Mouse (Mus musculus): ENCODE results near the gene Gm44502. TPM values are rescaled to one million over a fixed set of nuclear protein-coding genes. Genes with fewer than 3 reads are reported as not detected.

The Gm44502 gene
- polyA plus RNA-seq, 1 experiment from 2014 or later = not detected

DNA sequence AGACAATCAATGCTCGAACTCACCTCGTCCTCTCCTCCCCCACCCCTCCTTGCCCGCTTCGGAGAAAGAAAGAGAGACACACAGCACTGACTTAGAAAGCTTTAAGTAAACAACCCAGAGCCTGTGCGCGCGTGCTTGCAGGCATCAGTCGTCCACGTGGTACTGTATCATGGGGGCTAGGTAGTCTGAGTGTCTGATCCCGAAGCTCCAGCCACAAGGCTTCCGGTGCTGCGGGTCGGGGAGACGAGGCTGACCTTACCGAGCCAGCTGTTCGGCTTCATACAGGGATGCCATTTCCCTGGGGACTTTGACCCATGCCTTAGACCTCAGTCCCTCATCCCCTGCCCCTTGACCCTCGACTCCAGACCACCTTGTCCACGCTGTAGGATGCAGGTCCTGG lies 52.1 kb downstream of the Gm44502 start:
- no peaks in the 10 kb centered on the region for H3K36me3 ChIP-seq (ENCODE audit: control insufficient read depth, insufficient read depth, low read length)

DNA sequence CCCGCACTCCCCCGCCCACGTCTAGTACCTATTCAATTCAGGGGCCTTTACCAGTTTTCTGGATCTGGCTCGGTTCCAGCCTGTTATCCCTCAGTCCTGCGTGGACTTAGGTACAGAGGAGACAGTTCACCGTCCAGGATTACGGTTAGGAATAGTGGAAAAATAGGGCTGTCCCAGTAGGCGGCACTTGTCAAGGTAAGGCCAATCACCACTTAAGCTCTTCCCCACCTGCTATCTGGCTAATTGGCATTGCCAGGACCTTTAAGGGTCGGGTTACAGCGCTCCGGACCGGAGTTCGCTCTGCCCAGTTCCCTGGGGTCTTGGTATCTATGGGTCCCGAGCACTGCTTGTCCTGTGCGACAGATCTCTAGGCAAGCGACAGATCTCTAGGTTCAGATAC lies 52.5 kb downstream of the Gm44502 start, which contains the start of gene Tymp:
Gene Tymp, minus strand, starts transcription at position 83 of the 400 bp plus-strand sequence.
- H3K9ac ChIP-seq (ENCODE audit: low read length) = no peak within 1 kb of the TSS
- peaks cover 3% of the 10 kb centered on the region for H3K36me3 ChIP-seq (ENCODE audit: control insufficient read depth, insufficient read depth, low read length)
- no peak within 1 kb of the TSS for H3K4me3 ChIP-seq (ENCODE audit: low read depth, low read length)
- ATAC-seq (ENCODE audit: low FRiP score, low TSS enrichment) (no peak), DNase-seq (ENCODE audit: low spot score) (no peak)
- peaks cover 8% of the 10 kb centered on the region for H3K27me3 ChIP-seq (ENCODE audit: control insufficient read depth, insufficient read depth, low read length)
- TF ChIP-seq CTCF (IDR thresholded peaks at IDR 0.05; ENCODE audit: low read depth) (no peak), EP300 (optimal IDR thresholded peaks at IDR 0.05) (no peak)
- H3K9me3 ChIP-seq (ENCODE audit: control insufficient read depth, low read length) = no peaks in the 10 kb centered on the region
- H3K4me2 ChIP-seq (replicated peaks; ENCODE audit: low read depth) = no peak within 1 kb of the TSS
- H3K4me1 ChIP-seq (replicated peaks; ENCODE audit: control insufficient read depth, insufficient read depth) = peaks cover 4% of the 10 kb centered on the region; the same call in 1 of the 2 replicates
- WGBS = 22% methylated on average over 16 of the region's 16 CpGs
- H3K27ac ChIP-seq (replicated peaks) = no peak within 1 kb of the TSS

More for the DNA sequence above, 52.1 kb downstream of the Gm44502 start:
- Histone ChIP-seq H3K4me3 (ENCODE audit: low read depth, low read length) (no peak overlapping the region), H3K4me2 (replicated peaks; ENCODE audit: low read depth) (no peak overlapping the region), H3K4me1 (replicated peaks; ENCODE audit: control insufficient read depth, insufficient read depth) (peaks cover 4% of the 10 kb centered on the region; the same call in 1 of the 2 replicates), H3K27ac (replicated peaks) (no peak overlapping the region), H3K27me3 (ENCODE audit: control insufficient read depth, insufficient read depth, low read length) (peaks cover 8% of the 10 kb centered on the region), H3K9me3 (ENCODE audit: control insufficient read depth, low read length) (no peaks in the 10 kb centered on the region), H3K9ac (ENCODE audit: low read length) (no peak overlapping the region)
- DNase-seq (ENCODE audit: low spot score) = no peak
- TF ChIP-seq CTCF (IDR thresholded peaks at IDR 0.05; ENCODE audit: low read depth) = no peak
- TF ChIP-seq EP300 (optimal IDR thresholded peaks at IDR 0.05) = no peak
- WGBS = 4% methylated on average over 18 of the region's 18 CpGs
- no peak for ATAC-seq (ENCODE audit: low FRiP score, low TSS enrichment)

DNA sequence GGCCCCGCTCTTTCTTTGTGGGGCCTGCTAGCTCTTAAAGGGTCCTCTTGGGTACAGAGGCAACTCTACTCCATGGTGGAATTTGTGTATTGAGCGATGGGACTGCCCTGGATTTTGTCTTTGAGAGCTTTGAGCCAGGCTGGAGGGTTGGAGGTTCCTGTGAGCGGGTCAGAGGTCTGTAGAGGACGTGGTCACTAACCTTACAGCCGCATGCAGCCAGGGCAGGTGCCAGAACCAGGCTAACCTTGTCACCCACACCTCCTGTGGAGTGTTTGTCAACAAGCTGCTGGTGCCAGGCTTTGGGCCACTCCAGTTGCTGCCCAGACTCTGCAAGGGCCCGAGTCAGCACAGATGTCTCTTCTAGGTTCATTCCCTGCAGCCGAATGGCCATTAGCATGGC lies 53.5 kb downstream of the Gm44502 start:
- TF ChIP-seq EP300 (optimal IDR thresholded peaks at IDR 0.05) = no peak
- TF ChIP-seq CTCF (IDR thresholded peaks at IDR 0.05; ENCODE audit: low read depth) = no peak
- no peak overlapping the region for H3K9ac ChIP-seq (ENCODE audit: low read length)
- no peak overlapping the region for H3K4me2 ChIP-seq (replicated peaks; ENCODE audit: low read depth)
- no peak overlapping the region for H3K27ac ChIP-seq (replicated peaks)
- peaks cover 4% of the 10 kb centered on the region; the same call in 1 of the 2 replicates for H3K4me1 ChIP-seq (replicated peaks; ENCODE audit: control insufficient read depth, insufficient read depth)
- 82% methylated on average over 7 of the region's 7 CpGs for WGBS
- ATAC-seq (ENCODE audit: low FRiP score, low TSS enrichment) (no peak), DNase-seq (ENCODE audit: low spot score) (no peak)
- H3K4me3 ChIP-seq (ENCODE audit: low read depth, low read length) = no peak overlapping the region
- peaks cover 7% of the 10 kb centered on the region for H3K36me3 ChIP-seq (ENCODE audit: control insufficient read depth, insufficient read depth, low read length)
- peaks cover 8% of the 10 kb centered on the region for H3K27me3 ChIP-seq (ENCODE audit: control insufficient read depth, insufficient read depth, low read length)
- no peaks in the 10 kb centered on the region for H3K9me3 ChIP-seq (ENCODE audit: control insufficient read depth, low read length)

DNA sequence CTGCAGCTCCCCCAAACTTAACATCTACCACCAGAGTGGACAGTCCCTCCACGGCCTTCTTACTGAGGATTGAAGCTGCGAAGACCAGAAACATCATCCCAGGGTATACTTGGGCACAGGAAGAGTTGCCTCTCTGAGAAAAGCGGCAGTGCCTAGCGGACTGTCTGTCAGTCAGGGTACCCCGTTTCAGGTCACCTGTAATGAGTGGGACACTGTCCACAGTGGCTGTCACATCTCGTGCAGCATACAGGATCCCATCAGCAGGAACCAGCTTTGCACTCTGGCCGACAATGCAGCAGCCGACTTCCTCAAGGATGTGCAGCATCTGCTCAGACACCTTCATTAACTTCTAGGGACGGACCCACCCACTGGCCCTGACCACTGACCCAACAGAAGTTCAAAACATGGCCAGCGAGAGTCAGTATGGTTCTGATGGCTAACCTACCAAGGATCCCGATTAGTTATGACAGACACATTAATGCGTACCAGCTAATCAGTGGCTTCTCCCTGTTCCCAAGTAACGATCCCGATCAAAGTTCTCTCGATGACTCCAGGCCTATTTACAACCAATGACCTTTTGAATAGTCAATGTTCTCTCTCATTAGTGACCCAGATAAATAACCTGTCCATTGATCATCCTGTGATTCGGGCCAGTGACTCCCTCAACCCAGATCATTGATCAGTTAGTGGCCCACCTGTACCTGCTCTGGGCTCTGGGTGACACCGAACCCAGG lies 54.5 kb downstream of the Gm44502 start:
- no peak for DNase-seq (ENCODE audit: low spot score)
- Histone ChIP-seq H3K27ac (replicated peaks) (no peak overlapping the region), H3K9me3 (ENCODE audit: control insufficient read depth, low read length) (no peaks in the 10 kb centered on the region), H3K4me3 (ENCODE audit: low read depth, low read length) (no peak overlapping the region), H3K27me3 (ENCODE audit: control insufficient read depth, insufficient read depth, low read length) (peaks cover 8% of the 10 kb centered on the region), H3K4me2 (replicated peaks; ENCODE audit: low read depth) (no peak overlapping the region), H3K36me3 (ENCODE audit: control insufficient read depth, insufficient read depth, low read length) (peaks cover 11% of the 10 kb centered on the region), H3K4me1 (replicated peaks; ENCODE audit: control insufficient read depth, insufficient read depth) (peaks cover 4% of the 10 kb centered on the region; the same call in 1 of the 2 replicates), H3K9ac (ENCODE audit: low read length) (no peak overlapping the region)
- ATAC-seq (ENCODE audit: low FRiP score, low TSS enrichment) = no peak
- no peak for TF ChIP-seq CTCF (IDR thresholded peaks at IDR 0.05; ENCODE audit: low read depth)
- WGBS = 93% methylated on average over 17 of the region's 17 CpGs

DNA sequence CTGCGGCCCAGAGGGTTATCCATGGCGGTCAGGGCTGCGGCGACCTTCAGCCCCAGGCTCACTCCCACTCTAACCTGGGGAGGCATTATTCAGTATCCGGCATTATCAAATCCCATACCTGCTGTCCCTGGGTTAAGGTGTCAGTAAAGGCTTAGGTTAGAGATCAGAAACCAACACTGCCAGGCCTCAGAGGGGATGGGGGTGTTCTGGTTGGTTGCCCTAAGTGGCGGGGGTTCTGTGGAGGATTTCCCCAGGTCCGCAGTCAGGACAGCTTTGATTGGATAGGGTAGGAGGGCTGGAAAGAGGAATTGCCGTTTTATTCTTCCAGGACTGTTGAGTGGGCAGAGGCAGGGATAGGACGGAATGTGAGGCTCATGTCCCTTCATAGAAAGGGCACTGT lies 55.2 kb downstream of the Gm44502 start:
- peaks cover 7% of the 10 kb centered on the region for H3K27me3 ChIP-seq (ENCODE audit: control insufficient read depth, insufficient read depth, low read length)
- no peak for DNase-seq (ENCODE audit: low spot score)
- peaks cover 17% of the 10 kb centered on the region for H3K36me3 ChIP-seq (ENCODE audit: control insufficient read depth, insufficient read depth, low read length)
- no peaks in the 10 kb centered on the region for H3K9me3 ChIP-seq (ENCODE audit: control insufficient read depth, low read length)
- TF ChIP-seq CTCF (IDR thresholded peaks at IDR 0.05; ENCODE audit: low read depth) (no peak), EP300 (optimal IDR thresholded peaks at IDR 0.05) (no peak)
- H3K4me3 ChIP-seq (ENCODE audit: low read depth, low read length) = peak overlapping the region; percentile 58
- WGBS = 51% methylated on average over 9 of the region's 9 CpGs
- peak overlapping the region; percentile 87; the same call in 1 of the 2 replicates for H3K27ac ChIP-seq (replicated peaks)
- no peak for ATAC-seq (ENCODE audit: low FRiP score, low TSS enrichment)
- peak overlapping the region; percentile 66 for H3K9ac ChIP-seq (ENCODE audit: low read length)
- peaks cover 4% of the 10 kb centered on the region; the same call in 1 of the 2 replicates for H3K4me1 ChIP-seq (replicated peaks; ENCODE audit: control insufficient read depth, insufficient read depth)
- peak overlapping the region; percentile 90 for H3K4me2 ChIP-seq (replicated peaks; ENCODE audit: low read depth)

DNA sequence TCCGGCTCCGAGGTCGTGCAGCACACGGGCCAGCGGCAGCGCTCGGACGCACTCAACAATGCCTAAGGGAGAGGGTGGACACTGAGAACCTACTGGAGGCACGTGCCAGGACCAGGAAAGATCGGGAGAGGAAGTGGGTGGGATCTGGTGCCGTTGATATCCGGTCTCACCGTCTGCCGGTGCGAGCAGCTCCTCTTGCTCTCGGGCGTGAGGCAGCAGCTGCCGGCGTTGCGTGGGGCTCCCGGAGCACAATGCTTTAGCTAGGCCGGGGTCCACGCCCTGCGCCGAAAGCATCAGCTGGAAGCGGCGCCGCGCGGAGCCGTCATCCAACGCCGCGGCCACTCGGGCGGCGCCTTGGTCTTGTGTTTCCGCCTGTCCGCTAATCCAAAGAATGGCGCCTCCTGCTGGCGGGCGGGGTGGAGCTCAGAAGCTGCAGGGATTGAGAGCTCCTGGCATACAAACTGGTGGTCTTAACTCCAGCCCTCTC lies 55.7 kb downstream of the Gm44502 start, which contains the start of gene Sco2:
Gene Sco2, minus strand, starts transcription at position 85 of the 487 bp plus-strand sequence.
- DNase-seq (ENCODE audit: low spot score) (peak; percentile 95), ATAC-seq (ENCODE audit: low FRiP score, low TSS enrichment) (peak; percentile 79)
- under 1% methylated on average over 42 of the region's 42 CpGs for WGBS
- Histone ChIP-seq H3K4me2 (replicated peaks; ENCODE audit: low read depth) (peak within 1 kb of the TSS; percentile 90), H3K4me3 (ENCODE audit: low read depth, low read length) (peak within 1 kb of the TSS; percentile 58), H3K9me3 (ENCODE audit: control insufficient read depth, low read length) (no peaks in the 10 kb centered on the region), H3K4me1 (replicated peaks; ENCODE audit: control insufficient read depth, insufficient read depth) (peaks cover 2% of the 10 kb centered on the region; the same call in 1 of the 2 replicates), H3K9ac (ENCODE audit: low read length) (peak within 1 kb of the TSS; percentile 66), H3K27ac (replicated peaks) (peak within 1 kb of the TSS; percentile 87), H3K36me3 (ENCODE audit: control insufficient read depth, insufficient read depth, low read length) (peaks cover 20% of the 10 kb centered on the region), H3K27me3 (ENCODE audit: control insufficient read depth, insufficient read depth, low read length) (peaks cover 5% of the 10 kb centered on the region)
- TF ChIP-seq EP300 (optimal IDR thresholded peaks at IDR 0.05) (no peak), CTCF (IDR thresholded peaks at IDR 0.05; ENCODE audit: low read depth) (peak; percentile 86)

Data from stomach, postnatal 0 days (tissue).